Mouse (Mus musculus) erythroid progenitor cell, adult 5-6 weeks (primary cell): ENCODE measurements around the gene Klra4. TPM values are rescaled to one million over a fixed set of nuclear protein-coding genes. Genes with fewer than 3 reads are reported as not detected.
"Not testable (repeated sequence)": the region's sequence is repeated elsewhere in the genome, so short reads cannot be mapped to it uniquely, and the experiment has no call there.

Experiments used
- ATAC-seq: replicated peaks from 2 replicates; pipeline ENCODE4 v1.8.0; 2016; ENCODE audit warnings: moderate number of reproducible peaks, mild to moderate bottlenecking, moderate TSS enrichment, inconsistent platforms; ENCODE audit not compliant: poor library complexity, low FRiP score, severe bottlenecking
- total RNA-seq, 2 experiments: library from RNA; stranded (forward) in 1 of 2; stranded (reverse) in 1 of 2; fragments of 150-400 nt in 1 of 2; fragments of 186-747, 209-891 nt in 1 of 2; gene quantifications; 2 replicates each; pipeline versions ENCODE4 v1.2.3 to v1.2.4; 2015 to 2017; ENCODE audit warnings: low replicate concordance in 2 of 2

Klra4 gene
- total RNA-seq (2015; ENCODE audit: low replicate concordance) (3.4 TPM in 1 of 2 replicates, not detected in the other), total RNA-seq (2017; ENCODE audit: low replicate concordance) (not detected in 2 replicates)

DNA sequence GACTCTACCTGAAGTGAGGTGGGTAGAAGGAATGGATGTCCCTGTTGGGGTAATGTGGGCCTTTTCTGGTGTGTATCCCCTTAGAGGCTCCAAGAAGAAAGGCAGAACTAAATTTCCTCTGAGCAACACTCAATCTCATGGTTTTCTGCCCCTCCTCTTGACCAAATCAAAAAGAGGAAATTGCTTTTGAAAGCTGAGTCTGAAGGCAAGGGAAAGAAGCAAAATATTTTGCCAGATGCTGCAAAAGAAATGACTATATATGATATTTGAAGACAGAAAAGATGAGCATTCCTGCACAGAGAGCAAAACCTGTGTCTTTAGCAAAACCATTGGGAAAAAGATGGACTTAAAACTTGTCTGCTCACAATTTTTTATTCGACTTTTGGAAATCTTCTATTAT, at the start of gene Klra4:
Gene Klra4, minus strand, starts transcription at position 101 of the 400 bp plus-strand sequence.
- not testable (repeated sequence) for ATAC-seq

DNA sequence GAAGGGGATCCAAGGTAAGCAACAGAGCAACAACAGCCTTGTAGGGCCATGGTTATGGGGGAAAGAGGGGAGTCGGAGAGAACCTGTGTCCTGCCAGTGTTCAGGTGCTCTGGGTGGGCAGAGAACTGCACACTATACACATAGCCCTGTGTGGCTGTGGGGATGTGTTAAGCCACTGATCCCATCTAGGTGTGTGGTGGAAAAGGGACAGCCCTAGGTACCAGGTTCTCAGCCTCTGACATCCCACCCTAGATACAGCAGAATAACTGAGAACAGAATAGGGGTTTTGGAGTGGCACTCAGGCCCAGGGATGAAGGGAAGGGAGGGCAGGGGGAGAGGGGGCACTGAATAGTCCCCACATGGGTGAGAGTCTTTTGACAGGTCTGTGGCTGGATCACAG, 43.4 kb upstream of the Klra4 start:
- no peak for ATAC-seq

DNA sequence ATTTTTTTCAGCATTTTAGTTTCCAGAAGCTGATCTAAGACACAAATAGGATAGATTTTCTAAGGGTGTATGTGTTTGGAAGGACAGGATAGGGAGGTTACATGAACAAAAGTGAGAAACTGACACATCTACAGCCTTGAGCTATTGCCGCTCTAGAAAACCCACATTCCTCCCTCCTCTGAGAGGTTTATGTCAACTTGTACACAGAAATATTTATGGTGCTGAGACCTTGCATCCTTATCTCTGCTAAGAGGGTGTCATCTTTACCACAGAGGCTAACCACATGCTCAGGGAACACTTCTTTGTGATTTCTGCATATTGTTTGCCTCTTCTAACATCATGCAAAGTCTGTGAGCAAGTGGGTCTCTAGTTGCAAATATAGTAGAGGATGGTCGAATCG, 35.7 kb upstream of the Klra4 start:
- not testable (repeated sequence) for ATAC-seq

DNA sequence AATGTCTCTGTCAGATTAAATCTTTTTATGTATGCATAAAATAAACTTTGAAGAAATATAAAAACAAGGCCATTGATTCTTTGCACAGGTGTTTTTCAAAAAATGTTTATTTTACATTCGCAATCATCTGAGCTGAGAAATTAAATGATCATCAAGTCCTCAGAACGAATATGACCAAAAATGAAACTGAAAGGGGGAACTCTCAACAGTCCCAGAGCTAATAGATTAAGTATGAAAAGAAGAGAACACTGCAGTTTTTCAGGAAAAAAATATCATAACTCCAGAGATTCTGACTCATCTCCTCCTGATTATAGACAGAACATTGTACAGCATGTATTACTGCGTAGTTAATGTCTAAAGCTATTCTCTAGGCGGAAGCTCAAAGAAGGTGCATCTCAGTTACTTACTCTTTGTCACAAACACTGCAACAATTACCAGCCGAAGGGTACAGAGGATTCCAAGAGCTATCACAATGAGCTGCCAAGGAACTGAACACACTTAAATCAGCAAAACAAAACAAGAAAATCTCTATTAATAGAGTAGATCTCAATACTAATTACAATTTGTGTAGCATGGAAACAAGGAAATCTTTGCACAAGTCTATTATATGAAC, 25.4 kb upstream of the Klra4 start:
- no peak for ATAC-seq

- ATAC-seq: no peak
These were observed 1.9 kb downstream of the Klra4 start for GRCm38 (mm10) chr6:130065196-130065595.

DNA sequence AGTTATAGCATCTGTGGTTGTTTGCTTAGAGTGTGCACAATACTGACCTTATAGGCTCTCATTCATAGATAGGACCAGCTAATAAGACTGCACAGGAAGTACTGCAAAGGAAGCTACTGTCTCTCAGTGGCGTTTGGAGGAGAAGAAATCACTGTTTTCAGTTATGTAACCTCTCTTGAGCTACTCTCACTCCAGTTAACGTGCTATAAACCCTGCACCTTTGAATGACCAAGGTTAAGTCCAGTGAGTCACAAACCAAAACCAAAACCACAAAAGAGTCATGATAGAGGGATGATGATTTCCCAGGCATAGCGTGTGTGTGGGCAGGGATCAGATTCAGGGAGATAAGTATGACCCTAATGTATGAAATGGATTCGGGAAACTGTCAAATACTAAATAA, 31.9 kb downstream of the Klra4 start:
- not testable (repeated sequence) for ATAC-seq

DNA sequence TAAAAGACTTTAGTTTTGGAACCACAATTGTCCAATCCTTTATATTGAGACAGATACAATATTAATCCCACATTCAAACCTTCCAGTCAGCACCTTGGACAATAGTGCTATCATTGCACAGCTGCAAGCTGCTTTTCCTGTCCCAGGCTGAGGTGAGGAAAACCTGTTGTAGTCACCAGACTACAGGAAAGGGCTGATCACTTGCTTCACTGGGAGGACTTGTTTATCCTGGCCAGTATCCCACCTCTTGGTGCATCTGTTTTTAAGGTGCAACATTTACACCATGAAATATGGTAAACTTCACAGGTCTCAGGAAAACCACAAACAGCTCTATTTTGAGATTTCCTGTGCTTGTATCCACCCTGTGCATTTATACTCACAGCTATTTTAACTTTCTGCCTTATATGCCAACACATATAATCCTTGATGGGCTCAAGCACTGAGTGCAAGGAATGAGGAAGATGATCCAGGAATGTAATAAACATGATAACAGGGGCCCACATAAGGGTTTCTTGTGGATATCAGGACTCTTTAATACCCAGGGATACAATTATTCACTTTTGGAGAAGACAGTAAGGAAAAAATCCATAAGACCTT, 35.5 kb downstream of the Klra4 start:
- ATAC-seq: not testable (repeated sequence)

DNA sequence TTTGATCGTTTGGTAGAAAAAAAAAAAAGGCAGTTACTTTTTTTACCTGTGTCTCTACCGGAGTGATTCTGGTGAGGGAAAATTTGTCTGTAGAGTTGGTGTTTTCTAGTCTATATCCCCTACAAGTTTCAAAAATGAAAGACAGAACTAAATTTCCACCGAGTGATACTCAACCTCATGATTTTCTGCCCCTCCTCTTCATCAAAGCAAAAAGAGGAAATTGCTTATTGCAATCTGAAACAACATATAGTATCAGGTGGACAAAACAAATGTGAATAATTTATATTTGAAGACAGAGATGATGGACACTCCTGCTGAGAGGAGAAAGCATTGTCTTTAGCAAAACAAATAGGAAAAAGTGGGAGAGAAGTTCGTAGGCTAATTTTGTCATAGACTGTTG, 40.2 kb downstream of the Klra4 start, which contains the start of gene Klra6:
Gene Klra6, minus strand, starts transcription at position 101 of the 400 bp plus-strand sequence.
- ATAC-seq: no peak

Other genes with a start within 250 kb of the Klra4 start
- gene Gm17631, start 204.6 kb downstream of the Klra4 start, total RNA-seq (2015; ENCODE audit: low replicate concordance): not detected in 2 replicates
- not detected in 2 replicates for gene Gm17631, start 204.6 kb downstream of the Klra4 start, total RNA-seq (2017; ENCODE audit: low replicate concordance)
- gene Klra17, start 190.6 kb downstream of the Klra4 start, total RNA-seq (2015; ENCODE audit: low replicate concordance): 3.2 TPM in 1 of 2 replicates, not detected in the other
- gene Klra17, start 190.6 kb downstream of the Klra4 start, total RNA-seq (2017; ENCODE audit: low replicate concordance): 0.90 TPM in 1 of 2 replicates, not detected in the other
- not detected in 2 replicates for gene Klra5, start 149.6 kb downstream of the Klra4 start, total RNA-seq (2015; ENCODE audit: low replicate concordance)
- not detected in 2 replicates for gene Klra5, start 149.6 kb downstream of the Klra4 start, total RNA-seq (2017; ENCODE audit: low replicate concordance)
- 4.7 TPM in 1 of 2 replicates, not detected in the other for gene Klra6, start 40.3 kb downstream of the Klra4 start, total RNA-seq (2015; ENCODE audit: low replicate concordance)
- gene Klra6, start 40.3 kb downstream of the Klra4 start, total RNA-seq (2017; ENCODE audit: low replicate concordance): not detected in 2 replicates
- gene Klra8, start 62.6 kb upstream of the Klra4 start, total RNA-seq (2015; ENCODE audit: low replicate concordance): 4.3 and 12.2 TPM in 2 replicates
- gene Klra8, start 62.6 kb upstream of the Klra4 start, total RNA-seq (2017; ENCODE audit: low replicate concordance): 1.7 TPM in 1 of 2 replicates, not detected in the other
- not detected in 2 replicates for gene Klra9, start 125.8 kb upstream of the Klra4 start, total RNA-seq (2015; ENCODE audit: low replicate concordance)
- 0.30 and 0.90 TPM in 2 replicates for gene Klra9, start 125.8 kb upstream of the Klra4 start, total RNA-seq (2017; ENCODE audit: low replicate concordance)
- not detected in 2 replicates for gene Klra7, start 166.1 kb upstream of the Klra4 start, total RNA-seq (2015; ENCODE audit: low replicate concordance)
- 0.90 TPM in 1 of 2 replicates, not detected in the other for gene Klra7, start 166.1 kb upstream of the Klra4 start, total RNA-seq (2017; ENCODE audit: low replicate concordance)
- not detected in 2 replicates for gene Klra10, start 214.7 kb upstream of the Klra4 start, total RNA-seq (2015; ENCODE audit: low replicate concordance)
- gene Klra10, start 214.7 kb upstream of the Klra4 start, total RNA-seq (2017; ENCODE audit: low replicate concordance): not detected in 2 replicates